Mouse (Mus musculus) G1E (cell line): ENCODE results near the gene Cdan1.

Experiments
- CTCF ChIP-seq: IDR thresholded peaks from 2 replicates; pipeline ENCODE4 v1.5.1; 2012; ENCODE audit warnings: low read depth, low read length, inconsistent platforms, mixed read lengths
- GATA1 ChIP-seq: IDR thresholded peaks from 2 replicates; pipeline ENCODE4 v1.6.1; 2012; ENCODE audit warnings: borderline replicate concordance, low read length, inconsistent platforms, mixed read lengths
- GATA2 ChIP-seq: IDR thresholded peaks from 2 replicates; pipeline ENCODE4 v1.6.1; 2012; ENCODE audit warnings: low read depth, low read length, inconsistent platforms, borderline replicate concordance
- TAL1 ChIP-seq: conservative IDR thresholded peaks from 2 replicates; pipeline ENCODE4 v1.6.1; 2012; ENCODE audit warnings: low read depth, low read length, inconsistent platforms, mixed read lengths

DNA sequence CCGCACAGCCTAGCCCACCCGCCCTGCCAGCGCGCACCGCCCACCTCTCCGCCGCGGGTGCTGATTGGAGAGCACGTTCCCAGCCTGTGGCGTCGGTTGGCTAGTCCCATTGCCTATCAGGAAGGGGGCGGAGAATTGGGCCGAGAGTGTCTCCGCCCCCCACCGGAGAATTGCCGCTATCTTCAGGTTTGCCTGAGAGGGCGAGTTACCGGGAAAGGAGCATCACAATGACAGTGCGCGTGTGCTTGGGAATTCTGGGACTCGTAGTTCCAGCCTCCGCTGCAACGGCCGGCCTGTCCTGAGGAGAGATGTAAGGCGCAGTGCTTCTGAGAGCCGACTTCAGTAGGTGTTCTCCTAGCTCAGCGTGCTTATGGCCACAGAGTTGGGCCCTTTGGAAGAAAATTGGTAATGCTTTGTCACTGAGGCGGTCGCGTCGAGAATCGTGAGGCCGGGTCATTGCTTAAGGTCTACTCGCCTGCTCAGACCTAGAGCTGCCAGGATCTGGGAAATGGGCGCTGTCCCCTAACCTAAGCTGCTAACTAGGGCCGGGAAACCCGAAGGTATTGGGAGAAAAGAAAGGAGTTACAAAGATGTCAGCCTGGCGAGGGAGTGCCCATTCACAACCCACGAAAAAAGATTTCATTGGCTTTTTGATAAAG lies 625 bp upstream of the Cdan1 start, which contains the start of gene Ttbk2:
- no peak for TF ChIP-seq GATA1
- TF ChIP-seq CTCF = no peak
- no peak for TF ChIP-seq TAL1
- TF ChIP-seq GATA2 = no peak
